Mouse (Mus musculus) bone marrow macrophage, adult 2 months (primary cell): ENCODE measurements around the gene Tmem104.

Source experiments
- CTCF ChIP-seq: IDR thresholded peaks from 2 replicates; pipeline ENCODE4 v1.5.1; 2012; ENCODE audit warnings: low read depth, mild to moderate bottlenecking, low read length, moderate library complexity
- POLR2A ChIP-seq: IDR thresholded peaks from 2 replicates; pipeline ENCODE4 v1.6.1; 2012; ENCODE audit warnings: mild to moderate bottlenecking, low read depth, low read length, borderline replicate concordance

DNA sequence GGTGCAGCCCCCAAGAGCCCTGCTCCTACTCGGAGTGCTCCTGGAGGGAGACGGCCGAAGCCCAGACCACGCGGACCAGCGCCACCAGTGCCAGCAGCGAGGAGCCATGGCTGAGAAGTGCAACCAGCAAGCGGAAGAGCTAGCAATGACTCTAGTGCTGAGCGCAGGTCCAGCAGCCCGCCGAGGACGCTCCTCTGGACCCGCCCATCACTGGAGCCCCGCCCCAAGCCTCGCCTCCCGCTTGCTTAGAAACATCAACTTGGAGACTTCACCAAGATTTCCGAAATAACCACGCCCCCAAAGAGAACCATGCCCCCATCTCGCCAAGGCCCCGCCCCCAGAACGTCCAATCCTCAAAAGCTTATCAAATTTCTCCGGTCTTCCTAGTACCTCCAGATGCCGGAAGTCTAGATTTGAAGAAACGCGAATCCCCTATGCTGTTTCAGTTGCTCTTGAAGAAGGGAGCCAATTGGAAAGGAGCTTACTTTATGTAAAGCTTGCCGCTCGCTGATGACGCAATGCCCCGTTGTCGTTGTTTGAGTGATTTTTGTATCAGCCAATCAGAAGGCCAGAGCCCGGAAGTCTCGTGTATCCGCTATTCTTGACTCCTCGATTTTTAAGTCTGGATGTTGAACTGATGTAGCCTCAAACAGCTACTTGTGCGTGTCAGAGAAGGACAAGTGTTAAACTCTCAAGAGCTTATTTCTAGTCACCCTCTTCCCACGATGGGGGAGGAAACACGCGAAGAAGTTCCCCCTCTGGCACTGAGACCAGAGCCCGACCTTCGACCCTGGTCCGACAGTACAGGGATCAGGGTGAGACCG lies 89.7 kb downstream of the Tmem104 start, which contains the start of gene Fdxr:
- TF ChIP-seq POLR2A, result no peak; the same call in 1 of the 2 replicates
- TF ChIP-seq CTCF, result no peak
